Mouse (Mus musculus) stomach, postnatal 0 days (tissue): ENCODE measurements at regions not wholly inside any gene's neighbourhood (a gene's known extent, or its start where the extent isn't known, plus 50 kb on each side); places are given as distances from the start of the nearest gene placed in this dataset.

Source experiments
- CTCF ChIP-seq: IDR thresholded peaks from 2 replicates; pipeline ENCODE4 v1.5.1; 2016; ENCODE audit warnings: antibody characterized with exemption, low read depth, mild to moderate bottlenecking, moderate library complexity
- EP300 ChIP-seq: optimal IDR thresholded peaks from 2 replicates; pipeline ENCODE3; 2016; ENCODE audit warnings: antibody characterized with exemption

GRCm38 (mm10) chr13:7374993-7375627 is 726.5 kb upstream of the Pfkp start:
- no peak for TF ChIP-seq CTCF
- TF ChIP-seq EP300: no peak
